Mouse (Mus musculus): ENCODE results near the gene Bach1.

Bach1 gene

GRCm38 (mm10) chr16:87711961-87712360 is 13.2 kb downstream of the Bach1 start:
- CTCF ChIA-PET = no interaction called here

DNA sequence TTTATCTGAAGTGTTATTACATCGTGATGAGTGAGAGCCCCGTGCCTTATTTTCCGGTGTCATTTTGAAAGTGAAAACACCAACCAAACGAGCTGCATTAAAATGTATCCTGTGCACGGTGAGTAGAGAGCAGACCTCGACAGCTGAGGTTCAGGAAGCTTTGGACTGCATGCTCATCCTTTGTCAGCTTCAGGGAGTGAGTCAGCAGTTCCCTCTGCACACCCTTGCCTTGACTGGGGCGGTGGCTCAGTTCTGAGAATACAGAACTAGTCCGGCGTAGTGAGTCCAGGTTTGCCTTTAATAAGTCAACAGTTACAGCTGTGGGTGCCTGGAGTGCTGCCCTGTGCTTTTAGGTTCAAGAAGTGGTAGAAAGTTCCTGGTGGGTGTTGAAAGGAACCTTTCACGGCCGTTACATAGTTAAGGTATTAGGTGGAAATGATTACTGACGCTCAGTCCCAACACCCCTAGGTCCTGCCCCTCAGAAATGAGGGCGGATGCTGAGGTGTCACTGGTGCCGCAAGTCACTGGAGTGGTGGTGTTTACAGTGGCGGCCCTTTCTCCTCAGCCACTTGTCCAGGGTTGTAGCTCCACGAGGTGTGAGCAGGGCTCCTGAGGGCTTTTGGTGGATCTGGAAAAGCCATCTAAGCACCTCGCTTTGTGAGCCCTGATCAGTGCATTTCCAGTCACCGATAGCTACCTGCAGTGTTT is 14.4 kb downstream of the Bach1 start:
- CTCF ChIA-PET = no interaction called here

GRCm38 (mm10) chr16:87714550-87714949 is 15.8 kb downstream of the Bach1 start:
- CTCF ChIA-PET = no interaction called here

GRCm38 (mm10) chr16:87715221-87715620 is 16.5 kb downstream of the Bach1 start:
- CTCF ChIA-PET = no interaction called here

- CTCF ChIA-PET = no interaction called here
These were observed 17.5 kb downstream of the Bach1 start for GRCm38 (mm10) chr16:87716269-87716668.

- CTCF ChIA-PET = no interaction called here
These were observed 18.4 kb downstream of the Bach1 start for GRCm38 (mm10) chr16:87717046-87717660.

GRCm38 (mm10) chr16:87719071-87719470 is 20.3 kb downstream of the Bach1 start:
- CTCF ChIA-PET = no interaction called here

DNA sequence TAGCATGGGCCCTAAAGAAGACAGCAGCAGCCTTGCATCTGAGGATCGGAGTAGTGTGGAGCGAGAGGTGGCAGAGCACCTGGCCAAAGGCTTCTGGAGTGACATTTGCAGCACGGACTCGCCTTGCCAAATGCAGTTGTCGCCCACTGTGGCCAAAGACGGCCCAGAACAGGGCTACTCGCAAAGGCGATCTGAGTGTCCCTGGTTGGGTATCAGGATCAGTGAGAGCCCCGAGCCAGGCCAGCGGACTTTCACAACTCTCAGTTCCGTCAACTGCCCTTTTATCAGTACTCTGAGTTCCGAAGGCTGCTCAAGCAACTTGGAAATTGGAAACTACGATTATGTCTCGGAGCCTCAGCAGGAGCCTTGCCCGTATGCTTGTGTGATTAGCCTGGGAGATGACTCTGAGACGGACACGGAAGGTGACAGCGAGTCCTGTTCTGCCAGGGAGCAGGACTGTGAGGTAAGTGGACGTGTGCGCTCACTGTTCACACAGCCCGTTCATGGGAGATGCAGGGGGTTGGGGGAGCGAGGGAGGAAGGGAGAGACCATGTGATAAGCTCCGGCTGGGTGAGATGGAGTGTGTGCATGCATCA is 21.0 kb downstream of the Bach1 start:
- CTCF ChIA-PET = no interaction called here

- CTCF ChIA-PET = no interaction called here
These were observed 22.2 kb downstream of the Bach1 start for GRCm38 (mm10) chr16:87720851-87721409.

DNA sequence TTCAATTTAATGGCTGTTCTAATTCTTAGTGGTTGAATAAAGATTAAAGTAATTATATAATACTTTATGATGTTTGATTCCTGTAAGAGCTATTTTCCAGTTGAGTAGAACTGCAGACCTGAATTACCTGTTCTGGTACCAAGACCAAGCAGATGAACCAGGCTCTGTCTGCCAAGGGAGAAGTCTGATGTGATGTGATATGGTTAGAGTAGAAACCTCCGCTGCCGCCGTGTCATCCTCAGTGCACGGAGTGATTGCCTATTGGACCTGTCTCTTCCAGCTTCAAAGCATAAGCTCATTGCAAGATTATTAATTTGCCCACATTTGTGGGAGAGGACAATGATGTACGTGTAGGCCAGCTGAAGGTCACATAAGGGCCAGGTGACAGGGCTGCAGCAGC is 24.1 kb downstream of the Bach1 start:
- CTCF ChIA-PET = no interaction called here

DNA sequence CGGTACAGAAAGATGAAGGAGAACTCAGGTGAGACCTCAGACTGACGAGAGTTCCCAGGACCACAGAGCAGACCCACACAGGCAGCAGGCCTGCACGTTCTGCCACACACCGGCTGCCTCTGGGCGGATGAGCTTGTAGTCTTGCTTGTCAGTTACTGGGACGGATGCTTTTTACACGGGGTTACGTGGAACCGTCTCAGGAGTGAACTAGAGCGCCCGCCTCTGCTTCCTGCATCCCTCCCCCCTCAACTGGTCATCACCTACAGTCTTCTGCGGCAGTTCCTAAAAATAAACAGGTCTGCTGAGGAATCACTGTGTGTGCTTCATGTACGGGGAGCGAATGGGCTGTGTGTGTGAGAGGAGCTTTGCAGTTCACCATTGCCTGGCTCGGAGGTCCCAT is 24.7 kb downstream of the Bach1 start:
- CTCF ChIA-PET = no interaction called here

DNA sequence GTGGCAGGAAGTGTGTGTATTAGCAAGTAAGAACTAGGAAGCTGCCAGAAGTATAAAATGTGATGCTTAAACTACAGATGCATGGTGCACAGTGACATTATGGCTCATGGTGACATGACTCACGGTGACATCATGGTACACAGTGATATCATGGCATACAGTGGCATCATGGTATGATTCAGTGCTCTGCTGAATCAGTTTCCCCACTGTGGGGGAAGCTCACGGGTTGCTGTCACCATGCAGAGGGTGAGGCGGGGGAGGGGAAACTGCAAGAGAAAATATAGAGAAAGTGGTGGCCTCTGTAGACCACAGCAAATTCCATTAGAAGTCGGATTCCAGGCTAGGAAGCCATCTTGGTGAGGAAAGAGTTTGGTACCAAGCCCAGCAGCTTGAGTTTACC is 26.1 kb downstream of the Bach1 start:
- CTCF ChIA-PET = no interaction called here

- CTCF ChIA-PET = no interaction called here
These were observed 26.5 kb downstream of the Bach1 start for GRCm38 (mm10) chr16:87725241-87725640.

DNA sequence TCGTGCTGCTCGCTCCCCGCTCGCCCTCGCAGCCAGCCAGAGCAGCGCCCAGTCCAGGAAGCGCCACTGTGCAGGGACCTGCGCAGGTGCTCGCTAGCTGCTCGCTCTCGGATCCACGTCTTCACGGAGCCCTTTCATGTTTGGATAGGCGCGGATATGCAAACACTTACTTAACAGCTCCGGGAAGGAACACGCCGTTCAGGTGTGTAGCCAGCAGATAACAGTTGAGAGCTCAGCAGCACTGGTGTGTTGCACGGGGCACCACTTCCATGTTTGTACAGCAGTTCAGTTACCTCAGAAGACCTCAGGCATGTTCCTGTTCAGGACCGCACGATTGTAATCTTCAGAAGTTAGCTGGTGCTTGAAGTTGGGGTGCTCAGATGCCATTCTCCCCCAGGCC is 27.2 kb downstream of the Bach1 start:
- CTCF ChIA-PET = interaction anchor here (0.6 kb wide), 1 partner anchor 9 kb away, joined by 7 read pairs; no protein-coding TSS in a partner anchor

GRCm38 (mm10) chr16:87726369-87726768 is 27.6 kb downstream of the Bach1 start:
- CTCF ChIA-PET = interaction anchor here (0.6 kb wide), 1 partner anchor 8 kb away, joined by 7 read pairs; no protein-coding TSS in a partner anchor

DNA sequence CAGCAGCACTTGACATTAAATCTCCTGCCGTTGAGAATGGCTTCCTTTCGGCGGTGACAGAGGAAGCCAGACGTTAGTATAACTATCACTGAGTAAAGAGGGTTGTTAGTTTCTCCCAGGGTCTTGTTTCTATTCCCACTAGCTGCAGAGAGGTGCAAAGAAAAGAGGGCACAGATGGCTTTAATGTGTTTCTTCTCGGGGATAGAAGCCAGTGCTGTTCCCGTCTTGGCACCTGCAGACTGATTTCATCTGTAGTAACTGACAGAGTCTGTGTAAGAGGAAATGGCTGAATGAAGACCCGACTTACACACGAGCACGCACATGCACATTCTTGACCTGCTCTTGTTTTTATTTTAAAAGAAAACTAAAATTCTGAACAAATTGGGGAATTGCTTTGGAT is 28.5 kb downstream of the Bach1 start:
- CTCF ChIA-PET = no interaction called here

- CTCF ChIA-PET = no interaction called here
These were observed 29.2 kb downstream of the Bach1 start for GRCm38 (mm10) chr16:87727918-87728317.

GRCm38 (mm10) chr16:87728703-87729102 is 30.0 kb downstream of the Bach1 start:
- CTCF ChIA-PET = no interaction called here

DNA sequence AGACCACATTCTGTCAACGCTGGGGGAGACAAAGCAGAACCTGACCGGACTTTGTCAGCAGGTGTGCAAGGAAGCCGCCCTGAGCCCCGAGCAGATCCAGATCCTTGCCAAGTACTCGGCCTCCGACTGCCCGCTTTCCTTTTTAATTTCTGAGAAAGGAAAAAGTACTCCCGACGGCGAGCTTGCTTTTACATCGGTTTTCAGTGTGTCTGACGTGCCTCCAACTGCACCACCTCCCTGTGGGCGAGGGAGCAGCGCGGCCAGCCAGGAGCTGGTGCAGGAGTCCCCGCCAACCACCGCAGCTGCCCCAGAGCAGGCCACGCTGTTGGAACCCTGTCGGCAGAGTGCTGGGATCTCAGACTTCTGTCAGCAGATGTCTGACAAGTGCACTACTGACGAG is 30.7 kb downstream of the Bach1 start:
- CTCF ChIA-PET = interaction anchor here (0.6 kb wide), 1 partner anchor 362 kb away, joined by 4 read pairs; no protein-coding TSS in a partner anchor

DNA sequence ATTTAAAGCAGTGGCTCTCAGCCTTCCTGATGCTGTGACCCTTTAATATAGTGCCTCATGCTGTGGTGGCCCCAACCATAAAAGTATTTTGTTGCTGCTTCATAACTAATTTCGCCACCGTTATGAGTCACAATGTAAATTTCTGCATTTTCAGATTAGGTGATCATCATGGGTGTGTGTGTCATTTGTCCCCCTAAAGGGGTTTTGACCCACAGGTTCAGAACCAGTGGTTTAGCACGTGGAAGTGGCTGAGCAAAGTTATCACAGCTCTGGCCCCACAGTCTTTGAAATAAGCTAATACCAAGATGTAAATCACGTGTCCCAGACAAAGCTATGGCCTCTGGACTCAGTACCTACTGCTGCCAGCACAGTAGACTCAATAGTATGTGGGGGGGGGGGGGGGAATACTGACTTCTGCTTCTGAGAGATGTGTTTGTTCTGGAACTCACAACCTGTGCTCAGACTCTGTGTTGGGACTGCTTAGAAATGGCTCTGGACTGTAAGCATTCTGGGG is 36.2 kb downstream of the Bach1 start:
- CTCF ChIA-PET = interaction anchor here (0.6 kb wide), 1 partner anchor 9 kb away, joined by 7 read pairs; no protein-coding TSS in a partner anchor

- CTCF ChIA-PET = no interaction called here
These were observed 37.4 kb downstream of the Bach1 start for GRCm38 (mm10) chr16:87736106-87736505.

DNA sequence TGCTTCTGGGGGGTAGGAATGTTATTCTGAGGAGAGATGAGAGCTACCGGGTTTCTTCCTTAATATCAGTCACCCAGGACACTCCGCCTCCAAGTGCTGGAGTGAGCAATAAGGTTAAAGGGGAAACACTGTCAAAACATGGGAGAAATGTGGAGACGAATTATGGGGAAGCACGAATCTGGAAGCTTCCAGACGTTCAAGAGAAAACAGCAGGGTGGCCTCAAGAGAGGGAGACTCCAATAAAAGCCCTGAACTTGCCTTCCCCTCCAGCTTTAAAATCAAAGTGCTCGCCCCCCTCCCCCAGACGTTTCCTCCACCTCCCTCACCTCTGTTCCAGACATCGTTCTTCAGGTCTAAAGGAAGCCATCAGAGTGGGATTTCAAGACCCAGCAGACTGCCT is 38.6 kb downstream of the Bach1 start:
- CTCF ChIA-PET = no interaction called here
